Mouse (Mus musculus): Measurements from ENCODE around the gene Heatr6.

Gene Heatr6

DNA sequence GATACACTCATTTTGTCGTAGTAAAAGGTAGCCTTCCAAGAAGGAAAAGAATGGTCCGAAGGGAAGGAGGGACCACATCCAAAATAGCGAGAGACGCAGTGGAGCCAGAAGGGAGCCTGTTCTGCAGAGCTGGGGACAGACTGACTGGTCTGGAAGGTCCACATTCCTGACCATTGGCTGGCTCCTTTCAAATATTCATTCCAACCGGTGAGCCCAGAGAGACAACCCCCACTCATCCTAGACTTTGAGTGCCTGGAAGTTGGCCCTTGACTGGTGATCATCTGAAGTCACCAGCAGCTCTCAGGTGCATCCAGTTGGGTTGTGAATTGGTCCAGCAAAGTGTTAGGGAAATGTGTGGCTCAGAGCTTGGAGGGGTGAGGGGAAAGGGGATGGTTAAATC lies 61.7 kb downstream of the Heatr6 start:
- no peak for DNase-seq

DNA sequence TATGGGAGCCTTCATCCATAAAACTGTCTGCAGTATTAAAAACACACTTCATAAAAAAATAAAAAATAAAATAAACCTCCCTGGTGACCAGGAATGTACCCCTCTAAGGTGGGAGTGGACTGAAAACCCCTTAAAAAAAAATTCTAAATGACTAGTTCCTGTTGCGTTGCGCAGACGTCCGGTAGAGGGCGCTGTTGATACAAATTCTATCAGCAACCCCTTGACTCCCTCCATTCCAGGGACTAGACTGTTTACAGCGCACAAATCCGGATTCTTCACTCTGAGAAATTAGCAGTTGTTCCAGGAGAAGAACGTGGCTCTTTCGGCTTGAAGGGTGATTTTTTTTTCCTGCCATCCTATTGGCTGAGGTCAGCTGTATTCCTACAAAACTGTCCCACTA lies 62.1 kb downstream of the Heatr6 start:
- DNase-seq = peak; percentile 16

DNA sequence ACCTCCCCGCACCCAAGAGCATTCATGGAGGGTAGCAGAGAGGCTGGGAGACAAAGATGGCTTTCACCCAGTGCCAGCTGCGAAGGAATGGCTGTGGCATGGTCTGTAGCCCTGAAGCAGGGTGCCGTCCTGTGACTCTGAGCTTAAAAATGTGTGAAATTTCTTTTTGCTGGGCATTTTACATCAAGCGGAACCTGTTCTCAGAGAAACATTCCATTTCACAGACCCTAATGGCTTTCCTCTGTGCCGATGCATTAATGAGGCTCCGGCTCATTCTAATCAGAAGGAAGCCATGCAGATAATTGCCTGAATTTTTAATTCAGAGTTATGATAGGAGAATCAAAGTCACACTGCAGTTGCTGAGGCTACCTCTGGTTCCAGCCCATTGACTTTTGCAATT lies 63.6 kb downstream of the Heatr6 start:
- DNase-seq = no peak

DNA sequence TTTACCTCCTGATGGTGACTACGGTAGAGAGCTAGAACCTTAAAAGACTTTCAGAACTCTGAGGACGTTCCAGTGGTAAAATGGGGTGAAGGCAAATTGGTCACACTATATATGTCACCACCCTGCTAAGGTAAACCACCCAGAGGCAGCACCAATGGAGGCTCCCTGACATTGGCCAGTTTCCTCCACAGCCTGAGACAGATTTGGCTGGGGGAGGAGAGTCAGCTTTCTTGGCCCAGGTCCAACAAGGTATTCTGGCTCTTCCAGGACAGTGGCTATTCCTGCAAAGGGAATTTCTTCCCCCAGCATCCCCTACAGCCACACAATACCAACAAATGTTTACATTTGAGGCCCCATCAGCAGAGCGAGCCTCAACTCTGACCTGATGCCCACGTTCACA lies 64.5 kb downstream of the Heatr6 start:
- DNase-seq = no peak

DNA sequence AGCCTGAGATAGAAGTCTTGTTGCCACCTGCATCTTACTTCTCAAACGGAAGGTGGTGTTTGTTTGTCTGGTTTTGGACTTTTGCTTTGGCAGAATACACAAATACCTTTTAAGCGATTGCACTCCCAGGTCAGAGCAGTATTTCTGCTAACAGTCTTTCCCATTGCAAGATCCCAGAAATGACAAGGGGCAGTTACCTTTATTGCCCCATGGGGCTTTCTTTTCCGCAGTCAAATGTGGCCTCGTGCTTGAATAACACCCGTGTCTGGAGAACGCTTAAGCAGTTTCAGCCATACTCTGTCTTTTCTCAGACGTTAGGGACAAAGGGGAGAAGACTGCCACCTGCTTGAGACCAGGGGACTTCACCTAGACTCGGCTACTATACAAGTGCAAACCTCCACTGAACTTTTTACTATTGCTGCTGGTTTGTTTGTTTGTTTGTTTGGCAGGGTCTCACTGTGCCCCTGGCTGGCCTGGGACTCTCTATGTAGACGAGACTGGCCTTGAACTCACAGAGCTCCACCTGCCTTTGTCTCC lies 65.2 kb downstream of the Heatr6 start:
- no peak for DNase-seq

DNA sequence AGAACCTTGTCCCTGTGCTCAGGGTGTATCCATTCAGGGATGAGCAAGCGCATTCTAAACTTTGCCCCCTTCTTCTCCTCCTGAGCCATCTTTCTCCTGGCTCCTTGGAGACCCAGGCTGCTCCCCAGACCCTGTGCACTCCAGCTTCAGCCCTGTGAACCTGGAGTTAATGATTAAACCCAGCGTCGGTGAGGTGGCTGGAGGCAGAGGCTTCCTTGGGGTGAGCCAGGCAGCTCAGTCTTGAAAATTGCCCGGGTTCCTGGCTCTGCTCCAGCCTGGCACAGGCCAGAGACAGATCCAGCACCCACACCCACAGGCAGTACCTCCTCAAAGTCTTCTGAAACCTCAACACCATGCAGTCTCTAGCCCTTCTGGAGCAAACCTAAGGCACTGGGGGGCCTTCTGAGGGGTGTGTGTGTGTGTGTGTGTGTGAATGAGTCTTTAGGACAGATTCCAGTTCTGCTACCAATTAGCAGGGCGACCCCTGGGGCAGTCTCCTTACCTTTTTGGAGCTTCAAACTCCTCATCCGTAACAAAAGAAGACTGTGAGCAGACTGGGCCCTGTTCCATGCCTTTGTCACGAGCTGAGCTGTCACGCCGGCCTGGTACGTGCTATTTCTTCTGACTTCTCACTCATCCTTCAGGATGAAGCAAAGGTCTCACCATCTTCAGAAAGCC lies 66.4 kb downstream of the Heatr6 start:
- DNase-seq = no peak

DNA sequence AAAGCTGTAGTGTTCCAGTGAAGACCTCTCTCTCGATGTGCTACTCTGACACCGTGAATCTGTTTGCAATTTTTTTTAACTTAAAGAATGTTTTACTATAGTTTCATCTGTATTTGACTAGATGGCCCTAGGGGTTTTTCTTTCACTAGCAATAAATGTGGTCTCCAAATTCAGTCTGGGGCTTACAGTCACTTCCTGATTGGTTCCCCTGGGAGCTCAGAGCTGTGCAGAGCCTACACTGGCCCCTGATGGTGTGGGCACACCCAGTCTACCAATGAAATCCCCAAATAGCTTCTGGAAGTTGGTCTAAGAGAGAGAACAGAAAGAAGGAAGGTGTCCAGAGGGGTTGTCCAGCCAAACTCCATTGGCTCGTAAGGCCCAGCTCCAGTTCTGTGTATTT lies 72.6 kb downstream of the Heatr6 start:
- no peak for DNase-seq

DNA sequence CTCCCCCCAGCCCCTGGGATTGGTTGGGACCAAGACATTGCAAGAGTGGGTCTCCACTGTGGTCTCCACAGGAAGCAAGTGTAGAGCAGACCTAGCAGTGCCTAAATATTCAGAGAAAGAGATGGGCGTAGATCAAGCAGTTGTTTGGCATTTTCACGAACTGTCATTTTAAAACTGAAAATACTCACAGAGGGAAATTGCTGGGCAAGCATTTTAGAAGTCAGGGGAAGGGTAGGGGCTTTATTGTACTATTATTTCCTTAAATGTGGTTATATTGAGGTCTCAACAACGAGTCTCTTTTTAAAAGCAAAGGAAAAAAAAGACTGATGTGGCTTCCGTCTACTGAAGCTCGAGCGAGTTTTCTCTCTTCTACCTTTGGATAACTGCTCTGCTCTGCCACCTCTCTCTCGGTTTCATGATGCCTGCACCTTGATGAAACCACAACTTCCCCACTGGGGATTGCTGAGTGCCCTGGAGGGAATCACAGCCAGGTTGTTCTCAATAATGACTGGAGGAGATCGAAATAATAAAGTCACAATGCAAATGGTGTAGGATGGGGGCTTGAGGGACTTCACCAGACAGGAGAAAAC lies 75.2 kb downstream of the Heatr6 start:
- no peak for DNase-seq

DNA sequence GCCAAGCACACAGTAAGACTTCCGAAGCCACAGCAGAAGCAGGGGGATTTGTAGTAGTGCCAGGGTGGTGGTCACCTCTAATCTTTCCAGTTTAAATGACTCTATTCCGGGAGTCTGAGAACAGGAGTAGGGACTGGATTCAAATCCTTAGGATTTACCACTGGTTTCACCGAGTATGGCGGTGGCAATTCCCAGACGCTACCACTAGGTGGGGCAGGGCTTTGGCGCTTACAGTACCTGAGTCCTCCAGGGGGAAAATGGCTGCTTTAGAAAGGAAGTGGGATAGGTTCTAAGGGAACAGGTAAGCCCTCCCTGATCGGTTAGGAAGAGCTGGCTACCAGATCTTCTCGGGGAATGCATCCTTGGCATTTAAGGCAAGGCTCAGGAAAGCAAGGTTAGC lies 78.9 kb downstream of the Heatr6 start:
- DNase-seq = no peak

Measured in cerebellum, adult 9-11 months (tissue).